Mouse (Mus musculus) cerebellum, adult 9-11 months (tissue): Measurements from ENCODE around the gene Rpp25l.

Source experiments
- DNase-seq: peaks from one replicate; pipeline ENCODE4 v3.0.0; 2022

Gene Rpp25l

DNA sequence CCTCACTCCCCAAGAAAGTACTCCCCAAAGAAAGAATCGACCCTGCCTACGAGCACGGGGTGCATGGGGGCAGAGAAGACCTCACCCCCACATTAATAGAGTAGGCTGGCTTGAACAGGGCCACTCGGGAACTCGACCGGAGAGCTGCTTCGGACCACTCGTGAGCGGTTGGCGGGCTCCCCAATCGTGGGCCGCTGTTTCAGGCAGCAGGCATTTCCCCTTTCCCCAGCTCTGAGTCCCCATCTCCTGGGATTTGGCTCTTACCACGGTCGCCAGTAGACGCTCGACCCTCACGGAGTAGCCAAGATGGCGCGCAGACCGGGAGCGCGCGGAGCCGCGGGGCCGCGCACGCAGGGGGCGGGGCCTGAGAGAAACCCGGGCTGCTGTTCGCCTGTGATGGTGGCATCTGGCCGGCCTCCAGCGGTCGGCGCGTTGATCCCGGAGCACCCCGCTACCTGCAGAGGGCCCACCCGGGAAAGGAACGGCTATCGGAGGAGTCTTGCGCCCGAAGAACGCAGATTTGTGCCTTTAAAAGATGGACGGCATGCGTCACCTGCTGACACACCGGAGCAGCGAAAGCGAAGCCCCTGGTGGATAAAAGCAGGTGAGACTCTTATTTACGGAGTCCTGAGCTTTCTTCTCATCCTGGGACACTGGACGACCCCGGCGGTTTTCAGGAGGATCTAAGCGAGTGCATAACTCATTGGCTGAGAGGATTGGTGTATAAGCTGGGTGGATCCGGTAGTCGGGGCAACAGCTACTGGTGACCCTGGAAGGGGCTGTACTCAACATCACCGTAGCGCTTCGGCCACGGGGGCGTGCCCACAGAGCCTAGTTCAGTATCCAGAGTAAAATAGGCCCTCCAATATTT lies at the start of gene Rpp25l:
TSS of gene Rpp25l (minus strand) at position 338 of the 871 bp plus-strand sequence.
- peak; percentile 89 for DNase-seq

DNA sequence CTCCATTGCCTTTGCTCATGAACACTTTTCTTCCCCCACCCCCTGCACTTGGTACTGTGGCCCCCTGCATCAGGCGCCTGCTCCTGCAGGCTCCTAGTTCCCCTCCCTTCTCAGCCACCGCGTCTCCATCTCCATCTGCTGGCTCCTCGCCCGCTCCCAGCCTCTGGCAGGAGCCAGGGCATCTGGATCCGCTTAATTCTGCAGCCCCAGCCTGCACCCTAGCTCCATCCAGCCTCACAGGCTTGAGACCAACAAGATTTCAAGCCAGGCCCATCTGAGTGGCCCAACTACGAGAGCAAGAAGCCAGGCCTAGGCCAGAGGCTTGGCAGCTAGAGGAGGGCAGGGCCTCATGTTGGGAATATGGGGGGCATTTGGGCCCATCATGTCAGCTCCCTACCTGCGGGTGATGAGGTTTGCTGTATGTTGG lies 49.4 kb upstream of the Rpp25l start:
- DNase-seq = peak; percentile 71

DNA sequence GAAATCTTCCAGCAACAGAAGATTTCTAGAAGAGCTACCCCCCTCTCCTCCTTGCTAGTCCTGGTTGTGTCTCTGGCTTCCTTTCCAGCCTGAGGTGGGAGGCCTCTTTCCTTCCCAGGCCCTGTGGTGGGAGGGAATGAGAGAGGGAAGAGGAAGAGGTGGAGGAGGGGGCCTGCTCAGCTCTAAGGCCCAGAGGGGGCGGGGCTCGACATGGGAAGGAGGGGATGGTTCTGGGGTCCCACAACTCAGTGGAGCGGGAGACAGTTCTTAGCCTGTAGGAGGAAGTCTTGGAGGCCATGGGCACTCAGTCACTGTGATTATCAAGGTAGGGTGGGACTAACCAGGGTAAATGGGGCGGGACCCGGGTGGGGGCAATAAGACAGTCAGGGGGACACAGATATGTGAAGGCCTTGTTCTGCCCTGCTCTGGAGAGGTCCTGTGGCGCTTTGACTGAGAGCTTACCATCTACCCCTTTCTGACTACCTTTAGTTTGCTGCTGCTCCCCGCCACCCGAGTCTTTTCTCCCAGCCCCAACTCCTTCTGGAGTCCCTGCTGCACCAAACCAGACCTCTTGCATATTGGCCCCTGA lies 48.9 kb upstream of the Rpp25l start:
- DNase-seq = peak; percentile 60

DNA sequence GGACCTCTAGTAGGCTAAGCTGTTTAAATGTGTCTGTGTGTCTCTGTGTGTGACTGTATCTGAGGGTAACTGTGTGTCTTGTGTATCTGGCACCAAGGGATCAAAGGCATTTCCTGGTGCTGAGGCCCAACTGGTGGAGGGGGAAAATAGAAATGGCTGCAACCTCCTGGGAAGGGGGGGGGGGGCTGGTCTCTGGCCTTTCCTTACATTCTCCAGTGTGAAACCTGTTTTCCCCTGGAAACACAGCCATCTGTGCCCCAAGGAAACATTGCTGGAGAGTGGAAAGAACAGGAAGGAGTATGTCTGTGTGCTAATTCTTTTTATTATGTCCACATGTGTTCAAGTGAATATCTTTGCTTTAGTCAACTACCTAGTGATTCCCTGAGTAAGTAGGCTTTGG lies 48.3 kb upstream of the Rpp25l start:
- no peak for DNase-seq

DNA sequence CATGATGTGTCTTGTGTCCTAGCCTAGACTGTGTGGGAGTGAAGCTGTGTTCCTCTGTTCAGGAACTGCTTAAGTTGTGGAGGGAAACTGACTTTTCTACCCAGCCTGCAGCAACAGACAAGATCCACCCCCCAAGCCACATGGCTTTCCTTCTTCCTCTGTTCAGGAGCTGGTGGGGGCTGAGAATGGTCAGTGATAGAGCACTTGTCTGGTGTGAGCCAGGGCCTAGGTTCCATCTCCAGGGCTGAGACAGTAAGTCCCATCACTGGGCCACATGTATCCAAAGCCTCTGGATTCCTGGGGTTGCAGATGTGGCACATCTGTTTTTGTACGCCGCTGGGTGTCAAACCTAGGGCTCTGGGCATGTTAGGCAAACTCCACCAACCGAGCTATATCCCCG lies 47.6 kb upstream of the Rpp25l start:
- peak; percentile 50 for DNase-seq

DNA sequence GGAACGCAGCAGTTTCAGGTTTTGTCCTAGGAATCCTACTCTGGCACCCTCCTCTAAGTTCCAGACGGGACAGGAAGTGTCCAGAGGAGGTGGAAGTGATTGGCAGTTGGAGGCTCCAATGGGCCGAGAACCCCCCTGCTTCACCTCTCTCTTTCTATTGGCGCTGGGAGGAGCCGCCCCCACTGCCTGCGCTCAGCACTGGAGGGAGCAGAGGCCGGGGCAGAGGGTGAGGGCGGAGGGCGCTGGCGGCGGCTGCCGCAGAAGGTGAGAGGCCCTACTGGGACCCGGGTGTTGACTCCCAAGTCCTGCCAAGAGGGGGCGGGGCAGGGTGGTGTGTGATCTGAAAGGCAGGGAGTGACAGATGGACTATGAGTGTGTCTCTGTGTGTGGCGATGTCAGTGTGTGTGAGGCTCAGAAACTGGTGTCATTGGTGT lies 47.0 kb upstream of the Rpp25l start:
- DNase-seq = peak; percentile 95

DNA sequence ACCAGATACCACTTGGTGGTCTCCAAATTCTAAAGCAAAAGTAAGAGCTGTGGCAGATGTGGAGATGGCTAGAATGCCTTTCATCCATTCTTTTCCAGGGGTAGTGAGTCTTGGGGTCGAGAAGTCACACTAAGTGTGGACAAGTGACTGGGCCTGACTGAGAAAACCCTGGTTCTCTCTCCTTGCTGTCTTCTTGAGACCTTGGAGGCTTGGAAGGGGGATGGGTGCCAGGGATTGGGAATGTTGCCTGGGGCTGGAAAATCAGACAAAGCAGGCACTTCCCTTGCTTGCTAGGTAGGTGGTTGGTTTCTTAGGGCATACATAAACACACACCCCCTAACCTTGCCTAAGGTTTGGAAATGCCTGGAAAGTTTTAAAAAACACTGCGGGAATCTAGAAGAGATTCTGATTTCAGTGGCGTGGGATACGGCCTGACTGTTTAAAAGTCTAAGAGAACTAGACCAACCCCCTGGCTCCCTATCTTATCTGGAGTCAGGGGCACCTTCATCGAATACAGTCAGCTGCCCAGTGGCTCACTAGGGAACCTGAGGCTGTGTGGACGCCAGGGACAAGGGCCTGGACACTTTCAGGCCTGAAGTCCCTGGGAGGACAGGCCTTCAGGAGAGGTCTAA lies 46.4 kb upstream of the Rpp25l start:
- peak; percentile 59 for DNase-seq

DNA sequence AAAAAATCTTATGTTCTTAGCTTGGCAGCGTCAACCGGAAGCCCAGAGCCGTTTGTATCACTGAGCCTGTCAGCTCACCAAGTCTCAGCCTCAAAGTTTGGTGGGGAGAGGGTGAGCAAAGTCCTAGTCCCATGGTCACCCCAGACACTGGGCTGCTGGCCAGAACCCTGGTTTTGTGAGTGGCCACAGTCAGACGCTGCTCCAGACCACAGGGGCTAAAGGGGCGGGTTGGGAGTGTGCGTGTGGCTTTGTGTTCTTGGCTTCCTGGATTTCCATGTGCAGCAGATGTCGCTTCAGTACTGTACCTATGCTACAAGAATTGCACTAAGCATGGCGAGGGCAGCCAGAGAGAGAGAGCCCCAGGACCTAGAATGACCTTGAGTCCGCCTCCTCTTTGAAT lies 45.9 kb upstream of the Rpp25l start:
- peak; percentile 68 for DNase-seq

DNA sequence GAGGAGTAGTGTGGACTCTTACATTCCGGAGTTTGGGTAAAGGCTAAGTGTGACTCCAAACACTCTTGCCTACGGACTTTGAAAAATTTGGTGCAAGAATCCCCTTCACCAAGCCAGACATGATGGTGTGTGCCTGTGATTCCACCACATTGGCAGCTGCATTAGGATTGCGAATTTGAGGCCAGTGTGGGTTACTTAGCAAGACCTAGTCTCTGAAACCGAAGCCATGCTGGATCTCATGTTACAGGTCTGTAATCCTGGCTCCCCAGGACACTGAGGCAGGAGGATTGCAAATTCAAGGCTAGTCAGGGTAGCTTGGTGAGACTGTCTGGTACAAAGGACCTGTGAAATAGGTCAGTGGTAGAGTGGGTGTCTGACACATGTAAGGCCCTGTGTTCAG lies 45.4 kb upstream of the Rpp25l start:
- no peak for DNase-seq

DNA sequence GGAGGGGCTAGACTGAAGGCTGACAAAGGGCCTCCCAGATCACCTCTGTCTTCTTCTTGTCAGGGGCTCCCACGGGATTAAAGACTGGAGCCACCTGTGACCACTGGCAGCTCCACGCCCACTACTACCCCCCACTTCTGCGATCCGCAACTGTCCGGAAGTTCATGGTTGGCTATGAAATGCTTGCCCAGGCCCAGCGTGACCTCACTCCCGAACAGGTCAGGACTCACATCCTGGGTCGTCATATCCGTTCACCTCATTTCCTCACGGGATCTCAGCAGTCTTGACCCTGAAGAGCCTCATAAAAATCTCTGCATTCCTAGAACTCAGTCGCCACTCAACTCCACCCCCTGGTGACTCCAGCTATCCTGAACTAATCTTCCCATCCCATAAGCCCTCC lies 44.7 kb upstream of the Rpp25l start:
- peak; percentile 59 for DNase-seq

DNA sequence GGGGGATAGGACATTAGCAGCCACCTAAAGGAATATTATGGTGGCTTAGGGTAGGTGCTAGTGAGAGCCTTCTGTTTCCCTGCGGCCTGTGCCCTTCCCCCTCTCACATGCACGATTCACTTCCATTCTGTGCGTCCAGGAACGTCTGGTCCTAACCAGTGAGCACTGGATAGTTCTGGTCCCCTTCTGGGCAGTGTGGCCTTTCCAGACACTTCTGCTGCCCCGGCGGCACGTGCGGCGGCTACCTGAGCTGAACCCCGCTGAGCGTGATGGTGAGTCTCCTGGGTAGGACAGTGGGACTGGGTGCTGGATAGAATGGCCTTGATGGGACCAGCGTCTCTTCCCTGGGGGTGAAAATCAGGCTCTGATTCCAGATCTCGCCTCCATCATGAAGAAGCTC lies 44.0 kb upstream of the Rpp25l start:
- DNase-seq = peak; percentile 50

DNA sequence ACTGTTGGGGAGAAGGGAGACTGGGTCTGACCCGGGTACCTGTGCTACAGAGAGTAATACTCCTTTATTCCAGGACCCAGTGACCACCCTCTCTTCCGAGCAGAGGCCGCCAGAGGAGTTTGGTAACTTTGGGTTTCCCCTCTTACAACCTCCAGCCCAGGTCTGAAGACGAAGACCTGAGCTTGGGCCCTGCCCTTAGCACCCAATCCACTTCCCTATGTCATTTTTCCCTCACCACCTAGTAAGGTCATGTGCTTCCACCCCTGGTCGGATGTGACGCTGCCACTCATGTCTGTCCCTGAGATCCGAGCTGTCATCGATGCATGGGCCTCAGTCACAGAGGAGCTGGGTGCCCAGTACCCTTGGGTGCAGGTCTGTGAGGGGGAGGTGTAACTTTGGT lies 43.1 kb upstream of the Rpp25l start:
- peak; percentile 63 for DNase-seq

DNA sequence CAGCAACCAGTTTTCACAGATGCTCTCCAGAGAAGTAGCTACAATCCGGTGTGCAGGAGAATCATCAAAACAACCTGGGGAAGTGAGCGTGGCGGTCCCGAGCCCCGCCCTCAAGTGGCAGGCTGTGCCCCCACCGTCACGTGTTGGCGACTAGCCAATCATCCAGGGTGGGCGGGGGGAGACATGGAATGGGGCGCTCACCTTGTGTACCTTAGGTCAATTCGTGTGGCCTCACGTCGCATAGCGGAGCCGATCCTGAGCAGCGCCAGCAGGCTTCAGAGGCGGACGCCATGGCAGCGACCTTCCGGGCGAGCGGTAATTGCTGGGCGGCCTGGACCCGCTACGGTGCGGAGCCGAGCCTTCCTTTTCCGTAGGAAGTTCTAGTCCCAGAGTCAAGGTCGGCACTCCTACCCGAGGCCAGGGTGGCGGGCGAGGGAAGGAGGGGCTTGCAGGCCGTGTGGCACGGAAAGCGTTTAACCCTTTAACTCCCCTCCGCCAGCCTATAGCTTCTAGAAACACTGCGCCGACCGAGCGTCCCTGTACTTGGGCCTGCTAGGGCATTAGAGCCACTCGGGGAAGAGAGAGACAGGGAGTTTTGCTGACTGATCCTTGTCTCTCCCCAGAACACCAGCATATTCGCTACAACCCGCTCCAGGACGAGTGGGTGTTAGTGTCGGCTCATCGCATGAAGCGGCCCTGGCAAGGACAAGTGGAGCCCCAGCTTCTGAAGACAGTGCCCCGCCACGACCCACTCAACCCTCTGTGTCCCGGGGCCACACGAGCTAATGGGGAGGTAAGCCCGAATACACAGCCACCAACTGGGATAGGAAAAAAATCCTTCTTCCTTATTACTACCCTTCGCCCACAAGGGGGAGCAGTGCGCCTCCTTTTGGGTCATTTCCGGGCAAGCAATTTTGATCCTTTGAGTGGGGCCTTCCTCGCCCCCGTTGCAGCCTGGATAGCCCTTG lies 42.3 kb upstream of the Rpp25l start, which contains the start of gene Sigmar1:
TSS of gene Sigmar1 (minus strand) at position 820 of the 968 bp plus-strand sequence.
- DNase-seq = peak; percentile 91

DNA sequence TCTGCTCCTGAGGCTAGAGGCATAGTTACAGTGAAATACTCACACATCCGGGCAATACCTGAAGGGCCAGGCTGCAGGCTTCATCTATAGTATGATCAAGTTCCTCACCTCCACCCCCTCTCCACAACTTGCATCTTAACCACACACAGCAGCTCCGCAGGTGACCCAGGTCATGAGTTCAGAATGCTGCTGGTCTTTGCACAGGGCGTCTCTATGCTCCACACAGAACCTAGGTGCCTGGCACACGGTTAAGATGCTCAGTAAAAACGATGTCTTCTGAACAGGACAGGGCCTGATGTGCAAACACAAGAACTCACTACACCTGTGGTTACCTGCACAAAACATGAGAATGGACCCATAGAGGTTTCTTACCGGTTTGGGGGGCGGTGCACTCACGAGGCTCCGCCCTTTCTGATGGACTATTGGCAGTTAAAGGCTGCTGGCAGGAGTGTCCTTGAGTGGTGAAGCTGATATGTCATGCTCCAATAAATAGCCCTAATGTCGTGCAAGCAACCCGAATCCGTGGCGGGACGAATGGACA lies 41.5 kb upstream of the Rpp25l start, which contains the start of gene Galt:
TSS of gene Galt (plus strand) at position 432 of the 541 bp plus-strand sequence.
- DNase-seq = peak; percentile 90

DNA sequence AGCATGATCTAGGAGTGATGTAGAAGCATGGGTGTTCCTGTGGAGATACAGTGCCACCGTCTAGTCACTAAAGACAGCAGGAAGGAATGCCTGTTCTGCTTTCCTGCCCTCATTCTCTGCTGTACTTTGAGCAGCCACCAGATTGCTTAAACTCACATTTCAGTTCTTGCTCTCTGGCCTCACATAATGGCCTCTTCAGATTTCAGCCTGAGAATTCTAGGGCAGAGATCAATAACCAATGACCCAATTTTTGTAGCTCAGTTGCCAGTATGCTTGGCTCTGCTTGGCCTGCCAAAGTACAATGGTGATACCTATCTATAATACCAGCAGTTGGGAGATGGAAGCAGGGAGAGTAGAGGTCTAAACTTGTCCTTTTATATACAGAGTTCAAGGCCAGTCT lies 31.7 kb upstream of the Rpp25l start:
- DNase-seq = no peak

DNA sequence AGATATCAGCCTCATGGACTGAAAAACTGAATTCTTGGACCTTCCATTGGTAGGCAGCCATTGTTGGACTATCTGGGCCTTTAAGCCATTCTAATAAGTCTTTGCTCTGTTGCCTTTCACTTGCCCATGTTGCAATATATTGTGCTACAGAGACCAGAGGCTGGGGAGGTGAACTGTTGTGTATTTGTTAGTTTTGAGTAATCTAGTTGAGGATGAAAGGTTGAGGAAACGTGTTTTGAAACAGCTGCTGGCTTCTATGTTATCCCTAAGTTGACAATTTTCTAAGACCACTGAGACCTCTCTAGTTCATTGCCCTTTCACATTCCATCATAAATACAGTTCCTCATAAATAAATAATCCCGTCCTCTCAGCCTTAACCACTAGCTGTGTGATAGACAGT lies 30.8 kb upstream of the Rpp25l start:
- no peak for DNase-seq

DNA sequence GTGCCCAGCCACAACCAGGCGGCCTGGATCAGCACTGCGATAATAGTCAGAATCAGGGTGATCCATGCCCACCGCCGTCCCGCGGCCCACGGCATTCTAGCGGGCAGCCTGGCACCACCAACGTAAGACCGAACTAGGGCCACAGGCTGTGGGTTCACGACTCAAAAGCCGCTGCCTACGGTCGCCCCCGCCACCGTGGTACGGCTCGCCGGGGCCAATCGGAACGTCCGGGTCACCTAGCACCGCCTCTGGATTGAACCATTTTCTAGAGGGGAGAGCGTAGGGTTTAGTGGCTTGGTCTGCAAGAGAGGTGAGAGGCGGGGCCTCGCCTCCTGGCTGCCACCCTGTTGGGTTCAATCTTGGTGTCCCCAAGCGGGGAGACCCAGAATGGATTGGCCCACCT lies 27.8 kb upstream of the Rpp25l start:
- peak; percentile 97 for DNase-seq

DNA sequence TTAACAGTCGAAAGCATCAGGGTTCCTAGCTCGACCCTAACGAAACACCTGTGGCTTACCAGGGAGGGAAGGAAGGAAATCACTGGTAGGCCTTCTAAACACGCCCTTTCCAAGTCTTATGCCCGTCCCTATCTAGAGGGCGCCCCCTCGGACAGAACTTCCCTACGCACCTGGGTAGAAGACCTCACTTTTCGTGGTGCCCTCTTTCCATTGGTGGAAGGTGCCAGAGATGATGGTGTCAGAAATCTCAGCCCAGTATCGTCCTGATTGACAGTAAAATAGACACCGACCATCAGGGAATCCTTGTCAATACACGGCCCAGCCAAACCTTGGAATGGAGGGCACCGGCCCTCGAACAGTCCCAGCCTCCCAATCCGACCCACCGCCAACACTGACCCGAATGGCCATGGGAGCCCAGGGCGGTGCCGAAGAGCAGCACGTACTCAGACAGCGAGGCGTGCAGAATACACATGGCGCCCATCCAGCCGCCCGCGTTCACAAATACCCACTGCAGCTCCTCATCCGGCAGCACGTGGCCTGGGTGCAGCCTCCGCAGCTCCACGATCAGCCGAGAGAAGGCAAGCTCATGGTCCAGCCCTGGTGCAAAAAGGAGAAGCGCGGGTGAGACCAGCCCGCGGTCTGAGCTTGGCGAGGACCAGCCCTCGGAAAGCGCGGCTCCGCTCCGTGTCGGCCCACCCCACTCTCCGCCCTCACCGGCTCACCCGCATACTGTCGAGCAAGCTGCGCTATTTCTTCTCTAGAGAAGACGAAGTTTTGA lies 27.2 kb upstream of the Rpp25l start:
- peak; percentile 77 for DNase-seq

DNA sequence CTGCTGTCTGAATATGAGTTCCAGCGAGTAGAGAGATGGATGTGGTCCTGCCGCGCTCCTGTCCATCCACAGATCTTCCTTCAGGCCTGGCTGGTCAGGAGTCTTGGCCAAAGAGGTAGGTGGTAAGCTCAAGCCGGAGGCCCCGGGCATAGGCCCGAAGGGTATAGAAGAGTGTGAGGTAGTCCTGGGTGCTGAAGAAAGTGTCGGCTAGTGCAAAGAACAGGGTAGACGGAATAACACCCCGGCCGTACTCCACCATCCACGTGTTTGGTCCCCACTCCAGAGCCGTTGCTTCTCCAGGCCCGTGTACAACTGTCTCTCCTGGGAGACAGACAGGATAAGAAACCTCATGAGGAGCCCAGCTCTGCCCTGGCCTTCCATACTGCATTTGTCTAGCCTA lies 25.9 kb upstream of the Rpp25l start:
- no peak for DNase-seq

DNA sequence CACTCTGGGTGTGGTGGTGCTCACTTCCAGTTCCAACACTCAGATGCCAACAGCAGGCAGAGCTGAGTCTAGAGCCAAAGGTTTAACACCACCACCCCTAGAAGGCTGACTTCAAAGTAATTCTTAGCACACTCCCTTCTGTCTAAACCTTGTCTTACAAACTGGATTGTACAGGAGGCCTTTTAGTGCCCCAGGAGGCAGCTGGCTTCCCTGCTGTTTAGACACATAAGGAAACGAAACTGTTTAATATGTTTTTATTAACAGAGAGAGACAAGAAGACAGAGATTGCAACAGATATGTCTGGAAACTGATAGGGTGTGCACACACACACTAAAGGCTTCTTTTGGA lies 24.9 kb upstream of the Rpp25l start:
- DNase-seq = no peak

DNA sequence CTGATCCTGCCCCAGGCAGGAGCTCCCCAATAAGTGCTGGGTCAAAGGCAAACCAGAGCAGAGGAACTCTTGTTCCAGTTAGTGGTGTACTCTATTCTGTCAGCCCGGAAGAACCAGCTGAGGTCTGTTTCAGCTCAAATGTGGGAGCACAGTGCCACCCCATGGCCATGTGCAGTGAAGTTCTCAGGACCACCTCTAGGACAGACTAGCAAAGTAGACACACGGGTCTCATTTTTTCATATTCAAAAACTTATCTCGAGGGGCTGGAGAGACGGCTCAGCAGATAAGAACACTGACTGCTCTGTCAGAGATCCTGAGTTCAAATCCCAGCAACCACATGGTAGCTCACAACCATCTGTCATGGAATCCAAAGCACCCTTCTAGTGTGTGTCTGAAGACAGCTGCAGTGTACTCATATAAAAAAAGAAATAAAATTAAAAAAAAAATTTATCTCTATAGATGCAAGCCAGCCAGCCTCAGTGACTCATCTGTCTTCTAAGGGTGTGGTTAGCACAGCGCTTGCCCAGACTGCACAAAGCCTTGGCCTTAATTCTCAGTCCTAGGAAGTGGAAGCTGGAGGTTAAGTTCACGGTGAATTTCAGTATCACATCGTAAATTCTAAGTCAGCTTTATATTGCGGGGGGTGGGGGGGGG lies 24.4 kb upstream of the Rpp25l start:
- DNase-seq = peak; percentile 66
